In genomic region chr6:88843241-88843640, GRCm38 (mm10) we compare ENCODE assay signal across 7 mouse cellular contexts. TPM values are rescaled to one million over a fixed set of nuclear protein-coding genes. Genes with fewer than 3 reads are reported as not detected.
DNase-seq lines count a peak whose midpoint lies in the region; ATAC-seq and TF ChIP-seq lines count a peak whose summit lies in the region.

No protein-coding gene starts in this region.

- peaks cover 9% of the 10 kb centered on the region for H3K36me3 ChIP-seq in lung, embryonic 15.5 days
- H3K36me3 ChIP-seq in forebrain, embryonic 14.5 days (ENCODE audit: control insufficient read depth, insufficient read depth, low read length), result peaks cover 56% of the 10 kb centered on the region
- H3K36me3 ChIP-seq in limb, embryonic 12.5 days, result peaks cover 36% of the 10 kb centered on the region
- H3K36me3 ChIP-seq in small intestine, adult 2 months (ENCODE audit: control insufficient read depth, insufficient read depth, low read length), result peaks cover 11% of the 10 kb centered on the region

- 68% methylated on average over 7 of the region's 7 CpGs for WGBS in lung, embryonic 15.5 days
- 68% methylated on average over 7 of the region's 7 CpGs for WGBS in forebrain, embryonic 14.5 days
- WGBS in limb, embryonic 12.5 days, result 76% methylated on average over 7 of the region's 7 CpGs
- WGBS in small intestine, adult 2 months, result 83% methylated on average over 7 of the region's 7 CpGs

- H3K4me3 ChIP-seq in lung, embryonic 15.5 days, result peak overlapping the region; percentile 80
- H3K4me3 ChIP-seq in forebrain, embryonic 14.5 days (ENCODE audit: low read depth, low read length), result no peak overlapping the region
- H3K4me3 ChIP-seq in limb, embryonic 12.5 days (replicated peaks), result peak overlapping the region; percentile 69
- peak overlapping the region; percentile 76 for H3K4me3 ChIP-seq in small intestine, adult 2 months (ENCODE audit: low read depth, low read length)

- no peak for TF ChIP-seq CTCF in small intestine, adult 2 months (IDR thresholded peaks at IDR 0.05; ENCODE audit: extremely low read depth, insufficient read length, insufficient replicate concordance, low read depth, low read length)

- DNase-seq in lung, postnatal 4 days, result no peak
- DNase-seq in forebrain, embryonic 14.5 days (ENCODE audit: low spot score), result no peak
- no peak for DNase-seq in gastrocnemius, adult 18-20 months (ENCODE audit: low spot score)
- DNase-seq in adrenal gland, postnatal 36 days, result no peak

- peak overlapping the region; percentile 80; the same call in 1 of the 2 replicates for H3K9ac ChIP-seq in lung, embryonic 15.5 days
- H3K9ac ChIP-seq in forebrain, embryonic 14.5 days (ENCODE audit: low read length), result peak overlapping the region; percentile 70; the same call in 1 of the 2 replicates
- peak overlapping the region; percentile 74 for H3K9ac ChIP-seq in limb, embryonic 12.5 days (replicated peaks)

- H3K27me3 ChIP-seq in lung, embryonic 15.5 days, result no peaks in the 10 kb centered on the region
- H3K27me3 ChIP-seq in forebrain, embryonic 14.5 days (replicated peaks; ENCODE audit: control insufficient read depth, insufficient read depth, low read length), result no peaks in the 10 kb centered on the region
- no peaks in the 10 kb centered on the region for H3K27me3 ChIP-seq in limb, embryonic 12.5 days
- H3K27me3 ChIP-seq in small intestine, adult 2 months (ENCODE audit: control insufficient read depth, insufficient read depth, low read length), result no peaks in the 10 kb centered on the region

- H3K27ac ChIP-seq in lung, embryonic 15.5 days, result no peak overlapping the region
- H3K27ac ChIP-seq in forebrain, embryonic 14.5 days (ENCODE audit: low read depth, low read length), result peak overlapping the region; percentile 85; the same call in 1 of the 2 replicates
- peak overlapping the region; percentile 89; the same call in 1 of the 2 replicates for H3K27ac ChIP-seq in limb, embryonic 12.5 days
- H3K27ac ChIP-seq in small intestine, adult 2 months (ENCODE audit: insufficient read depth, low read depth, low read length), result no peak overlapping the region

- peaks cover 21% of the 10 kb centered on the region for H3K4me1 ChIP-seq in lung, embryonic 15.5 days
- H3K4me1 ChIP-seq in forebrain, embryonic 14.5 days (ENCODE audit: control insufficient read depth, insufficient read depth, low read length), result peaks cover 5% of the 10 kb centered on the region
- H3K4me1 ChIP-seq in limb, embryonic 12.5 days (replicated peaks), result peaks cover 17% of the 10 kb centered on the region
- H3K4me1 ChIP-seq in small intestine, adult 2 months (ENCODE audit: control insufficient read depth, insufficient read depth, insufficient read length, low read length), result peaks cover 5% of the 10 kb centered on the region

- peak overlapping the region; percentile 89 for H3K4me2 ChIP-seq in lung, embryonic 15.5 days
- H3K4me2 ChIP-seq in forebrain, embryonic 14.5 days (ENCODE audit: low read length), result peak overlapping the region; percentile 85
- peak overlapping the region; percentile 89 for H3K4me2 ChIP-seq in limb, embryonic 12.5 days

- no peak for ATAC-seq in lung, embryonic 15.5 days (ENCODE audit: borderline replicate concordance, extremely low read depth, low FRiP score, low TSS enrichment)
- no peak for ATAC-seq in forebrain, embryonic 14.5 days
- ATAC-seq in limb, embryonic 12.5 days (ENCODE audit: insufficient number of reproducible peaks, insufficient read depth, low FRiP score, low TSS enrichment, low read depth), result no peak

- H3K9me3 ChIP-seq in lung, embryonic 15.5 days, result no peaks in the 10 kb centered on the region
- no peaks in the 10 kb centered on the region for H3K9me3 ChIP-seq in forebrain, embryonic 14.5 days (replicated peaks; ENCODE audit: control insufficient read depth, low read length)
- no peaks in the 10 kb centered on the region for H3K9me3 ChIP-seq in limb, embryonic 12.5 days

- TF ChIP-seq POLR2A in small intestine, adult 2 months (IDR thresholded peaks at IDR 0.05; ENCODE audit: low read depth, low read length), result no peak

RNA-seq across cellular contexts. Expression of gene Abtb1, which starts 1.5 kb away (rescaled TPM):
- polyA plus RNA-seq in lung, embryonic 15.5 days (2015; fragmentation: Nextera tagmentation; extraction: Ambion mirVana), result 36.7 and 42.9 TPM in 2 replicates
- polyA plus RNA-seq in forebrain, embryonic 14.5 days (2014; fragmentation: Nextera tagmentation; extraction: Ambion mirVana), result 31.4 and 35.7 TPM in 2 replicates
- 24.6 and 26.7 TPM in 2 replicates for polyA plus RNA-seq in limb, embryonic 12.5 days (2016; fragmentation: Nextera tagmentation; extraction: Ambion mirVana)
- polyA plus RNA-seq in small intestine, adult 2 months (2012; rRNA removed), result 25.8 and 68.7 TPM in 2 replicates
- 10 to 100 TPM; 20.6 to 23.2 TPM for total RNA-seq in gastrocnemius, adult 18-20 months (2021)
- total RNA-seq in adrenal gland, postnatal 36 days (2021), result 10 to 100 TPM; 19.3 to 30.3 TPM

RNA-seq across cellular contexts. Expression of gene Podxl2, which starts 31.6 kb away (rescaled TPM):
- 47.1 and 49.3 TPM in 2 replicates for polyA plus RNA-seq in lung, embryonic 15.5 days (2015; fragmentation: Nextera tagmentation; extraction: Ambion mirVana)
- 334 and 428 TPM in 2 replicates for polyA plus RNA-seq in forebrain, embryonic 14.5 days (2014; fragmentation: Nextera tagmentation; extraction: Ambion mirVana)
- polyA plus RNA-seq in limb, embryonic 12.5 days (2016; fragmentation: Nextera tagmentation; extraction: Ambion mirVana), result 93.5 and 97.8 TPM in 2 replicates
- polyA plus RNA-seq in small intestine, adult 2 months (2012; rRNA removed), result 13.6 and 22.1 TPM in 2 replicates
- 10 to 100 TPM; 63.1 to 63.5 TPM for total RNA-seq in gastrocnemius, adult 18-20 months (2021)
- total RNA-seq in adrenal gland, postnatal 36 days (2021), result 10 to 100 TPM; 34.6 to 61.1 TPM

RNA-seq across cellular contexts. Expression of gene Mcm2, which starts 55.3 kb away (rescaled TPM):
- 141 and 142 TPM in 2 replicates for polyA plus RNA-seq in lung, embryonic 15.5 days (2015; fragmentation: Nextera tagmentation; extraction: Ambion mirVana)
- polyA plus RNA-seq in forebrain, embryonic 14.5 days (2014; fragmentation: Nextera tagmentation; extraction: Ambion mirVana), result 71.1 and 82.8 TPM in 2 replicates
- 207 and 208 TPM in 2 replicates for polyA plus RNA-seq in limb, embryonic 12.5 days (2016; fragmentation: Nextera tagmentation; extraction: Ambion mirVana)
- 7.9 and 14.5 TPM in 2 replicates for polyA plus RNA-seq in small intestine, adult 2 months (2012; rRNA removed)
- 1 to 10 TPM; 6.1 to 6.4 TPM for total RNA-seq in gastrocnemius, adult 18-20 months (2021)
- total RNA-seq in adrenal gland, postnatal 36 days (2021), result 10 to 100 TPM; 28.9 to 40.1 TPM

RNA-seq across cellular contexts. Expression of gene Tpra1, which starts 58.8 kb away (rescaled TPM):
- 68.5 and 75.8 TPM in 2 replicates for polyA plus RNA-seq in lung, embryonic 15.5 days (2015; fragmentation: Nextera tagmentation; extraction: Ambion mirVana)
- 32.9 and 41.2 TPM in 2 replicates for polyA plus RNA-seq in forebrain, embryonic 14.5 days (2014; fragmentation: Nextera tagmentation; extraction: Ambion mirVana)
- 75.5 and 76.2 TPM in 2 replicates for polyA plus RNA-seq in limb, embryonic 12.5 days (2016; fragmentation: Nextera tagmentation; extraction: Ambion mirVana)
- polyA plus RNA-seq in small intestine, adult 2 months (2012; rRNA removed), result 74.9 and 156 TPM in 2 replicates
- total RNA-seq in gastrocnemius, adult 18-20 months (2021), result 10 to 100 TPM; 17.9 to 27.9 TPM
- 100 to 1,000 TPM; 104 TPM for total RNA-seq in adrenal gland, postnatal 36 days (2021)

Comparison
In these comparisons a context has a peak if more than half of its experiments do, and no peak if none do; other contexts are left out.
1. H3K27ac ChIP-seq: peak in forebrain, embryonic 14.5 days (single experiment) and limb, embryonic 12.5 days (single experiment); none in lung, embryonic 15.5 days (single experiment) and small intestine, adult 2 months (single experiment).
2. Peak in every context shown above with its lines, with median percentiles within 50 percentile points of each other: H3K4me2 ChIP-seq and H3K9ac ChIP-seq.